Mouse (Mus musculus): ENCODE measurements around the gene Rybp.

Rybp gene

DNA sequence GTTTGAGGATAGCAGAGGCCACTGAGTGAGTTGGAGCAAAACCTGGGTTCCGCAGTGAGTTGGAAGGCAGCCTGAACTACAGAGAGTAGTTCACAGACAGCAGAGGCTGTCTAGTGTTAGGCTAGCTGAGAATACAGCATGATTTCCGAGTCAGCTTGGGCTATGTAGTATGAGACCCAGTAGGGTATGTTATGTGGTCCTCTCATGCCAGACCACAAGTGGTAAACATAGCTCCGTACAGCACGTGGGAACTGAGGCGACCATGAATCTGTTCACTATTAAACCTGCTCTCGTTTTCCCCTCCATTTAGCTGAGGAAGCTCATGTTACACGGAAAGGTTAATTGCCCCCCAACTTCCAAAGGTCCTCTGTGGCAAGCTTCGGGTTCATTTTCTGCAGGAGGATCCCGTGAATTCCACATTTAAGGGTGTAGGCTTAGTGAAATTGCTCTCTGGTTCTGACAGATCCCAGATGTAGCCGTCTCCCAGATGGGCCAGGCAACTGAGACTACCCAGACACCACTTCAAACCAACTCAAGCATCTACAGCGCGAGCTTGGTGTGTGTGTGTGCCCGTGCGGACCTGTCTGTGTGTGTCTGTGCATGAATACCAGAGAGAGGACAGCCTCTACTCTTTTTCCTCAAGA is 66.2 kb downstream of the Rybp start:
- DNase-seq (ENCODE audit: low spot score in 2 of 2), result no peak

- DNase-seq (ENCODE audit: low spot score in 2 of 2), result no peak
Observed at GRCm38 (mm10) chr6:100219971-100220370, 67.3 kb downstream of the Rybp start.

GRCm38 (mm10) chr6:100218541-100219341 is 68.5 kb downstream of the Rybp start:
- DNase-seq (ENCODE audit: low spot score in 2 of 2), result peak; percentile 28 to 50

- DNase-seq (ENCODE audit: low spot score in 2 of 2), result no peak
Observed at GRCm38 (mm10) chr6:100217507-100217906, 69.8 kb downstream of the Rybp start.

GRCm38 (mm10) chr6:100216945-100217344 is 70.3 kb downstream of the Rybp start:
- DNase-seq (ENCODE audit: low spot score in 2 of 2), result no peak

DNA sequence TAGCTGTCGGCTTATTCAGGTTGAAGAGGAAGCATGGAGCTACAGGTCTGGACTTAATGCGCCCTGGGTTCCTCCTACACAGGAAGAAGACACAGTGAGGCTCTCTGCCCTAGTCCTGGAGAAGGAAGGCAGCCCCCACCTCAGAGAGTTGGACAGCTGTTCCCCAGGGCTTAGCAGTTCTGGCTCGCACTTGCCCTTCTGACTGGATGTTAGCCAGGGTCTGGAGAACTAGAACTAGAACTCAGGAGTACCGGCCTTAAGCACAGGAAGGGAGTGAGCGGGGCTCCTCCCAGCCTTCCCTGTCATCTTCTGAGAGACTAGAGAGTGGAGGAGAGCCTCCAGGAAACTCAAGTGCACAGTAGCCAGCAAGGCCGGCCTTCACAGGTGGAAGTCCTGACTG is 71.5 kb downstream of the Rybp start:
- DNase-seq (ENCODE audit: low spot score in 2 of 2), result no peak

DNA sequence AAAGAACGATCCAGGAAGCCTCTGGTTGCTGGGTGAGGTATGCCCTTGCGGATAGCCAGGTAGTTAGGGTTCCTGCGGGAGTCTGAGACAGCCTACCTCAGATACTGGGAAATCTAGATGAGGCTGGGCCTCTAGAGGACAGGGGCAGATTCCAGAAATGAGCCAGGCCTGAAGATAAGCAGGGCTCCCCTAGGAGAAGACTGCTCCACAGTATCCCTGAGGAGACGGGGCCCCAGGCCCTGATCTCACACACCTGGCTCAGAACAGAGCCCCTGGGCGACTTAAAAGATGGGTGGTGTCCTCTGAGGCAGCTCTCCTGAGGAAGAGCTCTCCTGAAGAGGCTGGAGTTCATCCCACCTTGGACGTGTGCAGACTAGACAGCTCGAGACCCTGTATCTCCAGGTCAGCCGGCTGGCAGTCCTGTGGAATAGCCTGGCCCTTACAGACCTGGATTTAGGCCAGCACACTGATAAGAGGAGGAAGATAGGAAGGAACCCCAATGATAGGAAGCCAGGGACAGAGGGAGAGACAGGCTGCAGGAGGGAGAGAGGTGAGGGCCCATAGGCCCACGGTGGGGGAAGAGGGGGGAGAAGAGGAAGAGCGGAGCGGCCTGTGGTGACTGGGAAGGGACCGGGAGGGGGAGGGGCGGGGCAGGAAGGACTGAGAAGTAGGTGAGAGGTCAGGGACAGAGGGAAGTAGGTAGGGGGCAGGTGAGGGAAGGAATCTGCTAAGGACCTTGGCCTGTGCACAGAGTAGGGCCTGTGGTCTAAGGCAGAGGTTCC is 73.0 kb downstream of the Rybp start:
- DNase-seq (ENCODE audit: low spot score in 2 of 2), result no peak

- no peak for DNase-seq (ENCODE audit: low spot score in 2 of 2)
Observed at GRCm38 (mm10) chr6:100213596-100213995, 73.7 kb downstream of the Rybp start.

- no peak for DNase-seq (ENCODE audit: low spot score in 2 of 2)
Observed at GRCm38 (mm10) chr6:100212820-100213219, 74.5 kb downstream of the Rybp start.

DNA sequence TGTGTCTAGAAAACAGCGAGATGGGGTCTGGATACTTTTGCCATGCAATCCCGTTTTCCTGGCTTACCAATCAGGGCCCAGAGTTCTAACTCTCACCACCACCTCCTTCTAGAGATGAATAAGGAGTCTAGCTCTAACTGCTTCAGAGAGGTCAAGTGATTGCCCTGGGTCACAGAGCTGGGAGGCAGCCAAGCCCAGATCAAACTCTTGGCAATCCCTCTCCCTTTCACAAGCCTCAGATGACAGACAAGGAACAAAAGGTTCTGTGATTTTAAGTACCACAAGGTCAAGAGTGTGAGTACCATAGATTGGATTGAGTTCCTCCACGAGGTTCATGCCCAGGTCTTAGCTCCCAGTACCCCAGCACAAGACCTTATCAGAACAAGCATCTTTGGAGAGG is 75.6 kb downstream of the Rybp start:
- DNase-seq (ENCODE audit: low spot score in 2 of 2), result no peak

DNA sequence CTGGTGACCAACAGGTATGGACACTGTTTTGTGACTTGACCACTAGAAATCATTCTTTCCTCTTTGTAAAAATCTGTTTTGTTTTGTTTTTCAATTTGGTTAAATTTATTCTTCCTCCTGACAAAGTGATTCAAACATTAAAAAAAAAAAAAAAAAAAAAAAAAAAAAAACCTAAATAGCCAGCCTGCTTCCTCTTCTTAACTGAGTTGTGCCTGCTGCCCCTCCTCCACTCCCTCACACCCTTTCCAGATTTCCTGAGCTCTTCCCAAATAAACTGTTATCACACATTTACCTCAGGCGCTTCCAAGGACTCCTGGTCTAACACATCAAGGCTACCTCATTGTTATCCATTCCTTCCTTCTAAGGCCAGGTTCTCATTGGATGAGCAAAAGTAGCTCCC is 76.8 kb downstream of the Rybp start:
- DNase-seq (ENCODE audit: low spot score in 2 of 2), result no peak

- DNase-seq (ENCODE audit: low spot score in 2 of 2), result peak; percentile 62
Observed at GRCm38 (mm10) chr6:100206741-100207275, 80.5 kb downstream of the Rybp start.

DNA sequence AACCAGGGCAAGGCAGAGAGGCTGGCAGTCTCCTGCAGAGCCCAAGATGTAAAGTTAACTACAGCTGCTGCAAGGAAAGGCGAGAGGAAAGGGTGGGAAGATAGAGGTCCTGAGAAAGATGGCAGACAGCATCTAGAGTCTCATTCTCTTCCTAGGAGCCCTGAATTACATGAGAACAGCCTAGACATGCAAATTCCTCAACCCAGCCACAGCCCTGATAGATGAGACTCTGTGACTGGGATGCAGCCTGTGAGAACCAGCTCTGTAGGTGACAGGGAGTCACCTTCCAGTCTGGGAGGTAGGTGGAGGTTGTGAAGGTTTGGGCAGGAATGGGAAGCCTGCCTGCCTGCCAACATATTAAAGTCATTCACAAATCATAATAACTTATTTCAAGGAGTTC is 81.0 kb downstream of the Rybp start:
- no peak for DNase-seq (ENCODE audit: low spot score in 2 of 2)

GRCm38 (mm10) chr6:100204436-100204835 is 82.8 kb downstream of the Rybp start:
- DNase-seq (ENCODE audit: low spot score in 2 of 2), result no peak

DNA sequence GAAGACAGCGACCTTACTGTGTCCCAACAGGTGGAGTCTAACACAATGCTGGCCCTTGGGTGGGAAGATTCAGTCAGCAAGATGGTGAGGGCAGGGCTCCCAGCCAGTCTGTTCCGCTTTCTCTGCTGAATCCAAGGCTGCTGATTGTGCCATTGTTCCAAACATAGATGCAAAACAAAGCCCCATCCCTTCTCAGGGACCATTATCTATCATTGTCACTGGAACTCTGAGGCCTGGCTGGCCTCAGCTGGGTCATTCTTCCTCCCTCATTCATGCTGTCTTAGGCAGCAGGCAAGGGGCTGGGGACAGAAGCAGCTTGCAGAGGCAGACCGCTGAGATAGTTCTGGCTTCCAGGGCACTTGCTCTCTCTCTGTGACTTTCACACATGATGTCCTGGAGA is 83.8 kb downstream of the Rybp start:
- no peak for DNase-seq (ENCODE audit: low spot score in 2 of 2)

DNA sequence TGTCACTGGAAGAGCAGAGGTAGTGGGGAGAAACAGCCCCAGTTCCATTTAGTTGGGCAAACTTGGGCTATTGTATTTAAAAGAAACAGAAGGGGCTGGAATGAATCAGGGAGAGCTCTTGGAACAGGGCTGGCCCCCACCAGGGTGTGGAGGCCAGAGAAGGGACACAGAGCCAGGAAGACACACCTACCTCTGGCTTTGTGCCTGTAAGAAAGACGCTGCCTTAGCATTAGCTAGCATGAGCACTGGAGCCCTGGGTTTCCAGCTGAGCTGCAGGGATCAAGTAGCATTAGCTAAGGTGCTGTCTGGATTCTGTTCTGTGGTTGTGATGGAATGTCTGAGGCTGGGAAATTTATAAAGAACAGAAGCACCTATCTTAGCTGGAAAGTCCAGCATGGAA is 85.2 kb downstream of the Rybp start:
- no peak for DNase-seq (ENCODE audit: low spot score in 2 of 2)

DNA sequence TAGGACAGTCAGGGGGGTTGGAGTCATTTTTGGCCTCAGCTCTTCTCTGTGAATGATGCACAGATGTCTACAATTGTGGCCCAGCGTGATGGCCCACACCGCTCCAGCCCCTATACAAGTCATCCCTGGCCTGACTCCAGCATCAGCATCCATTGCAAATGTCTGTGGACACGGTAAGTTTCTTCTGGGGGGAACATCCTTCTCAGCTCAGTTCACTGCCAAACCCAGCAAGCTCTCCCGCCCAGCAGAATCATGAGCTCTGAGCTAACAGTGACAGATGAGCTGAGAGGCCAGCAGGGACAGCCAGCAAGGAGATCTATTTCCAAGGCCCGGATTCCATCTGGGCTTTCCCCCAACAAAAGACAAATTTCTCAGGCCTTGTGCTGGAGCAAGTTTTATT is 90.2 kb downstream of the Rybp start:
- DNase-seq (ENCODE audit: low spot score in 2 of 2), result no peak

DNA sequence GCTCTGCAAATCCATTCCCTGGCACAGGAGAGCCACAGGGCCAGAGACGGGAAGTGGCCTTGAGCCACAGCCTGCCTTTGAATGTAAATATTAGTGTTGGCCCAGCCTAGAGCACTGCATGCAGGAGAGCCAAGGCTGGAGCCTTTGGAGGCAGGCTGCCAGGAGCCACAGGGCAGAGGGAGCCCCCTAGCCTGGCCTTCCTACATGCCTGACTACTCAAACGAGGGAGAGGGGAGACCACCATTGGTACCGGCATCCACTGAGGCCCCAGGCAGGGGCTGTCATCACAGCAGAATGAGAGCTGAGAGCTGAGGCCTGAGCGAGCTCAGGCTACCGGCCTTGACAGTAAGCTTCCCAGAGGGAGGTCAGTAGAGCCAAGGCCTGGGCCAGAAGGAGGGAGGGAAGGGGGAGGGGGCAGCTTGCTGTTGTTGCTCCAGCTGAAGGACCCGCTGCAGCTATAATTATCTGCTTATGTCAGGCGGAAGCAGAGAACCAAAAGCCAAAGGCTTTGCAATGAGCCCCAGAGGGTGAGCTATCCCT is 91.3 kb downstream of the Rybp start:
- no peak for DNase-seq (ENCODE audit: low spot score in 2 of 2)

- no peak for DNase-seq (ENCODE audit: low spot score in 2 of 2)
Observed at GRCm38 (mm10) chr6:100195091-100195490, 92.2 kb downstream of the Rybp start.

GRCm38 (mm10) chr6:100193760-100194159 is 93.5 kb downstream of the Rybp start:
- DNase-seq (ENCODE audit: low spot score in 2 of 2), result no peak

DNA sequence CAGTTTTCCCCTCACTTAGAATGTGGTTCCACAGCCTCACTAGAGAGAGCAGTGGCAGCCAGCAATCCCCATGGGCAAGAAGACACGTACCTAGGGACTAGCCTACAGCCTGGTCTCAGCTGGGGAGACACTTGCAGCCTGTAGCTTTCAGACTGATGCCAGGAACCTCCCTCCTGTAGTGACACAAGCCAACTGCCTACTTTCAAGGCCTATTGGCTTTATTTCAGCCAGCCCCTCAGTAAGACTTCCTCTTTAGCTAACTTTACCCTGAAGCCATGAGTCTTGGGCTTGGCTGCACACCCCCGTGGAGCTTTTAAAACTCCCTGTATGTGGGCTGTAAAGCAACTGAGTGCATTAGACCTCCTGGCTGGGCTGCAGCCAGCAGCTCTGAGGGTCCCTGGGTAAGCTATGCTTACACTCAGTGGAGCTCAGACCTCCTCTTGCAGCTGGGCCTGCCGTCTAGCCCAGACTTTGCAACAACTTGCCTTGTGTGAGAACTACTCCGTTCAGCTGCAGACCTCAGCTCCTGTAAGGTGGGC is 94.5 kb downstream of the Rybp start:
- no peak for DNase-seq (ENCODE audit: low spot score in 2 of 2)

Data from frontal cortex, postnatal 25 days (tissue).